Mouse (Mus musculus): ENCODE measurements at regions not wholly inside any gene's neighbourhood (a gene's known extent, or its start where the extent isn't known, plus 50 kb on each side); places are given as distances from the start of the nearest gene placed in this dataset.

DNA sequence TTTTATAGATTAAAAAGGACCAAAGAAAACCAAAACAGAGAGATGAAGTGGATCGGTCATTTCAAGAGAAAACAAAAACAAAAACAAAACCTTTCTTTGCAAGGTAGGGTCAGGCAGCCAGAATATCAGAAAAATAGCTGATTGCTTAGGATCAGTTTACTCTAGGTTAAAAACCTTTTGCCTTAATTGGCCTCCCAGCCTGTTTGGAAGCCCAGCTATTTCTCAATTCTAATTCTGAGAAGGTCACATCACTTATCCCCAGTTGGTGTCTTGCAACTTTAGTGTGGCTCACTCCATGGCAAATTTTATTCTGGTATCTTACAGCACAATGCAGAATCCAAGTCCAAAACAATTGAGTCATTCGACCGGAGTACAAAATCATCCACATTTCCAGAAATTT lies 70.0 kb downstream of the 1190002N15Rik start:
- 91% methylated on average over 3 of the region's 3 CpGs for WGBS (ENCODE audit: insufficient replicate concordance)

GRCm38 (mm10) chr9:94456085-94456531 lies 81.8 kb downstream of the 1190002N15Rik start:
- Histone ChIP-seq H3K4me2 (no peak overlapping the region), H3K4me3 (ENCODE audit: low read depth, low read length) (no peak overlapping the region), H3K4me1 (ENCODE audit: control insufficient read depth, insufficient read depth, low read length) (no peaks in the 10 kb centered on the region), H3K27me3 (ENCODE audit: control insufficient read depth, insufficient read depth, low read length) (no peaks in the 10 kb centered on the region), H3K9ac (ENCODE audit: low read depth, low read length) (no peak overlapping the region), H3K36me3 (ENCODE audit: control insufficient read depth, insufficient read depth, low read length) (no peaks in the 10 kb centered on the region), H3K27ac (ENCODE audit: low read depth, low read length) (no peak overlapping the region), H3K9me3 (replicated peaks; ENCODE audit: control insufficient read depth, low read length) (no peaks in the 10 kb centered on the region)
- WGBS (ENCODE audit: insufficient replicate concordance) = 67% methylated on average over 6 of the region's 6 CpGs
- ATAC-seq (replicated peaks; ENCODE audit: insufficient number of reproducible peaks, low FRiP score, low TSS enrichment) = no peak

More for the DNA sequence above, 70.0 kb downstream of the 1190002N15Rik start:
- no peaks in the 10 kb centered on the region for H3K9me3 ChIP-seq (replicated peaks; ENCODE audit: control insufficient read depth, low read length)
- no peak overlapping the region for H3K27ac ChIP-seq (ENCODE audit: low read depth, low read length)
- no peaks in the 10 kb centered on the region for H3K27me3 ChIP-seq (ENCODE audit: control insufficient read depth, insufficient read depth, low read length)
- no peak overlapping the region for H3K4me3 ChIP-seq (ENCODE audit: low read depth, low read length)
- no peaks in the 10 kb centered on the region for H3K4me1 ChIP-seq (ENCODE audit: control insufficient read depth, insufficient read depth, low read length)
- ATAC-seq (replicated peaks; ENCODE audit: insufficient number of reproducible peaks, low FRiP score, low TSS enrichment) = no peak
- no peak overlapping the region for H3K9ac ChIP-seq (ENCODE audit: low read depth, low read length)
- no peak overlapping the region for H3K4me2 ChIP-seq
- H3K36me3 ChIP-seq (ENCODE audit: control insufficient read depth, insufficient read depth, low read length) = no peaks in the 10 kb centered on the region

- 50% methylated on average over 7 of the region's 7 CpGs for WGBS (ENCODE audit: insufficient replicate concordance)
- Histone ChIP-seq H3K9me3 (replicated peaks; ENCODE audit: control insufficient read depth, low read length) (no peaks in the 10 kb centered on the region), H3K4me3 (ENCODE audit: low read depth, low read length) (no peak overlapping the region), H3K36me3 (ENCODE audit: control insufficient read depth, insufficient read depth, low read length) (no peaks in the 10 kb centered on the region), H3K4me2 (no peak overlapping the region), H3K4me1 (ENCODE audit: control insufficient read depth, insufficient read depth, low read length) (no peaks in the 10 kb centered on the region), H3K9ac (ENCODE audit: low read depth, low read length) (no peak overlapping the region), H3K27ac (ENCODE audit: low read depth, low read length) (no peak overlapping the region), H3K27me3 (ENCODE audit: control insufficient read depth, insufficient read depth, low read length) (no peaks in the 10 kb centered on the region)
- ATAC-seq (replicated peaks; ENCODE audit: insufficient number of reproducible peaks, low FRiP score, low TSS enrichment) = no peak
These were observed 82.4 kb downstream of the 1190002N15Rik start for GRCm38 (mm10) chr9:94455466-94455865.

- no peaks in the 10 kb centered on the region for H3K4me1 ChIP-seq (ENCODE audit: control insufficient read depth, insufficient read depth, low read length)
- no peak overlapping the region for H3K4me2 ChIP-seq
- ATAC-seq (replicated peaks; ENCODE audit: insufficient number of reproducible peaks, low FRiP score, low TSS enrichment) = no peak
- WGBS (ENCODE audit: insufficient replicate concordance) = 58% methylated on average over 8 of the region's 8 CpGs
- H3K27me3 ChIP-seq (ENCODE audit: control insufficient read depth, insufficient read depth, low read length) = no peaks in the 10 kb centered on the region
- H3K36me3 ChIP-seq (ENCODE audit: control insufficient read depth, insufficient read depth, low read length) = no peaks in the 10 kb centered on the region
- H3K9me3 ChIP-seq (replicated peaks; ENCODE audit: control insufficient read depth, low read length) = no peaks in the 10 kb centered on the region
- H3K4me3 ChIP-seq (ENCODE audit: low read depth, low read length) = no peak overlapping the region
- no peak overlapping the region for H3K9ac ChIP-seq (ENCODE audit: low read depth, low read length)
- no peak overlapping the region for H3K27ac ChIP-seq (ENCODE audit: low read depth, low read length)
These were observed 88.0 kb downstream of the 1190002N15Rik start for GRCm38 (mm10) chr9:94449911-94450310.

DNA sequence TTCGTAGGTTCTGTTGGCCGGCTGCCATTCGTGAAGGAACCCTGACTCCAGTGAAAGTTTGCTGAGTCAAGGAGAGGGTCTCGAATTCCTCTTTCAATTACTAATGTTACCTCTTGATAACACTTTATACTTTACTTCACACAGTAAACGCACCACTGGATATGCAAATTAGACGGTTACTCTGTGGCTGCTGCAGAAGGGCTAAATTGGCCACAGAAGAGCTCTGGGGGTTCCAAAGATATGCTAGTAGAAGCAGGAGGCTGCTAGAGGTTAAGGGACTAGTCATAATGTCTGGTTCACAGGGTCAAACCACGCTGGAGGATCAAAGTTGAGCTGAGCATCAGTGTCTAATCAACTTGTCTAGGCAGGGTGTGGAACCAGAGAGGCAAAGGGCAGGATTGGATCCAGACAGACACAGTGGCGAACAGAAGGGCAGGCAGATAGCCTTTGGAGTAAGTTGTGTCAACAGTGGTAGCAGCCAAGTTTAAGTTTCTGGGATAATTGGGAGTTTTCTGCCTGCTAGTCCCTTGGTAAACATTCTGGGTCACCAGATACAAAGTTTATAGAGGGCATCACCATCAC lies 91.6 kb downstream of the 1190002N15Rik start:
- no peak overlapping the region for H3K27ac ChIP-seq (ENCODE audit: low read depth, low read length)
- no peak for ATAC-seq (replicated peaks; ENCODE audit: insufficient number of reproducible peaks, low FRiP score, low TSS enrichment)
- no peak overlapping the region for H3K4me2 ChIP-seq
- no peaks in the 10 kb centered on the region for H3K4me1 ChIP-seq (ENCODE audit: control insufficient read depth, insufficient read depth, low read length)
- H3K36me3 ChIP-seq (ENCODE audit: control insufficient read depth, insufficient read depth, low read length) = no peaks in the 10 kb centered on the region
- no peak overlapping the region for H3K9ac ChIP-seq (ENCODE audit: low read depth, low read length)
- H3K9me3 ChIP-seq (replicated peaks; ENCODE audit: control insufficient read depth, low read length) = no peaks in the 10 kb centered on the region
- H3K27me3 ChIP-seq (ENCODE audit: control insufficient read depth, insufficient read depth, low read length) = no peaks in the 10 kb centered on the region
- WGBS (ENCODE audit: insufficient replicate concordance) = 69% methylated on average over 8 of the region's 8 CpGs
- no peak overlapping the region for H3K4me3 ChIP-seq (ENCODE audit: low read depth, low read length)

DNA sequence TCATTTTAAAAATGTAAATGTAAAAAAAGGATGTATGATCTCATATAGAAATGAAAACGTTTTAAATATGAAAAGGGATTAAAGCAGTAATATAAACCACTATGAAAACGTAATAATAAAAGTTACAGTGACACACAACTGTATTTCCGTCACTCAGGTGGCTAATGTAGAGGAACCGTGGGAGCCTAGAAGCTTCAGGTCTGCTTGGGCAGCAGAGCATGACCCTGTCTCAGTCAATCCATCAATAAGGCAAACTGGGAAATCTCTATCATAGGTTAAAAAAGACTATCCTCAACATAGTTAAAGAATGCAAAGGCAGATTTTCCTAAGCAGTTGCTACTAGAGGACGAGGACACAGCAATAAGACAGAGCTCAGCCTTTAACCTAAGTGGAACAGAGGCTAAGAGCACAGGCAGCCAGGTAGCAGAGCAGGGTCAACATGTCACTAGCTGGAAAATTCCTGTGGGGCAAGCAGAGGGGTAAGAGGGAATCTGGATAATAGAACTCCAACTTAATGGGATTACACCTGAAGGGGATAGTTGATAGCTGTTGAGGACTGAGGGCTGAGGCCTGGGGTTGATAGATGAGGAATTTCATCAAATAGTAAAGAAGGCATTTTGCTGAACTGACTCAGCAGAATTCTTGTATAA lies 93.6 kb downstream of the 1190002N15Rik start:
- no peak overlapping the region for H3K9ac ChIP-seq (ENCODE audit: low read depth, low read length)
- H3K9me3 ChIP-seq (replicated peaks; ENCODE audit: control insufficient read depth, low read length) = no peaks in the 10 kb centered on the region
- WGBS (ENCODE audit: insufficient replicate concordance) = 64% methylated on average over 5 of the region's 5 CpGs
- no peak for ATAC-seq (replicated peaks; ENCODE audit: insufficient number of reproducible peaks, low FRiP score, low TSS enrichment)
- no peaks in the 10 kb centered on the region for H3K4me1 ChIP-seq (ENCODE audit: control insufficient read depth, insufficient read depth, low read length)
- no peaks in the 10 kb centered on the region for H3K36me3 ChIP-seq (ENCODE audit: control insufficient read depth, insufficient read depth, low read length)
- no peaks in the 10 kb centered on the region for H3K27me3 ChIP-seq (ENCODE audit: control insufficient read depth, insufficient read depth, low read length)
- H3K4me2 ChIP-seq = no peak overlapping the region
- no peak overlapping the region for H3K27ac ChIP-seq (ENCODE audit: low read depth, low read length)
- H3K4me3 ChIP-seq (ENCODE audit: low read depth, low read length) = no peak overlapping the region

DNA sequence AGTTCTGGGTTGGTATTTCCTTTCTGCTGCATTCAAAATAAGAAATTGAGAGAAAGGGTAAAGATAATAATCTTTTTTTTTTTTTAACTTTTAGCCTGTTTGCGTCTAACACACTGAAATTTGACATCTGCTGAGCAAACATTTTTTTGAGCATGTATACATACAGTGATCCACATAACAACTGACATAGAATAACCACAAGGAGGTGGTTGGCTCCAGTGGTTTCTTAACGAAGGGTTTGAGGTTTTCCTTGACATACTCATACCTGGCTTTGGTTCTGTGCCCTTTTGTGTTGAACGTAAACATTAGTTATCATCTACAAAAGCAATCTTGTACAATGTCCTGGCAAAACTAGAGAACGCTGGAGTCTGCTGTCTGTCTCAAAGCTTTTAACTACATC lies 96.5 kb downstream of the 1190002N15Rik start:
- H3K27ac ChIP-seq (ENCODE audit: low read depth, low read length) = no peak overlapping the region
- H3K9me3 ChIP-seq (replicated peaks; ENCODE audit: control insufficient read depth, low read length) = no peaks in the 10 kb centered on the region
- H3K4me3 ChIP-seq (ENCODE audit: low read depth, low read length) = no peak overlapping the region
- no peaks in the 10 kb centered on the region for H3K36me3 ChIP-seq (ENCODE audit: control insufficient read depth, insufficient read depth, low read length)
- H3K9ac ChIP-seq (ENCODE audit: low read depth, low read length) = no peak overlapping the region
- 75% methylated on average over 4 of the region's 4 CpGs for WGBS (ENCODE audit: insufficient replicate concordance)
- H3K27me3 ChIP-seq (ENCODE audit: control insufficient read depth, insufficient read depth, low read length) = no peaks in the 10 kb centered on the region
- H3K4me2 ChIP-seq = no peak overlapping the region
- no peak for ATAC-seq (replicated peaks; ENCODE audit: insufficient number of reproducible peaks, low FRiP score, low TSS enrichment)
- H3K4me1 ChIP-seq (ENCODE audit: control insufficient read depth, insufficient read depth, low read length) = no peaks in the 10 kb centered on the region

GRCm38 (mm10) chr9:94433468-94433867 lies 104.4 kb downstream of the 1190002N15Rik start:
- H3K9me3 ChIP-seq (replicated peaks; ENCODE audit: control insufficient read depth, low read length) = no peaks in the 10 kb centered on the region
- H3K9ac ChIP-seq (ENCODE audit: low read depth, low read length) = no peak overlapping the region
- no peak for ATAC-seq (replicated peaks; ENCODE audit: insufficient number of reproducible peaks, low FRiP score, low TSS enrichment)
- no peak overlapping the region for H3K4me3 ChIP-seq (ENCODE audit: low read depth, low read length)
- H3K36me3 ChIP-seq (ENCODE audit: control insufficient read depth, insufficient read depth, low read length) = no peaks in the 10 kb centered on the region
- no peak overlapping the region for H3K4me2 ChIP-seq
- no peaks in the 10 kb centered on the region for H3K27me3 ChIP-seq (ENCODE audit: control insufficient read depth, insufficient read depth, low read length)
- H3K27ac ChIP-seq (ENCODE audit: low read depth, low read length) = no peak overlapping the region
- no peaks in the 10 kb centered on the region for H3K4me1 ChIP-seq (ENCODE audit: control insufficient read depth, insufficient read depth, low read length)

GRCm38 (mm10) chr9:94432144-94432747 lies 105.6 kb downstream of the 1190002N15Rik start:
- ATAC-seq (replicated peaks; ENCODE audit: insufficient number of reproducible peaks, low FRiP score, low TSS enrichment) = no peak
- H3K27me3 ChIP-seq (ENCODE audit: control insufficient read depth, insufficient read depth, low read length) = no peaks in the 10 kb centered on the region
- H3K27ac ChIP-seq (ENCODE audit: low read depth, low read length) = no peak overlapping the region
- H3K9me3 ChIP-seq (replicated peaks; ENCODE audit: control insufficient read depth, low read length) = no peaks in the 10 kb centered on the region
- H3K9ac ChIP-seq (ENCODE audit: low read depth, low read length) = no peak overlapping the region
- no peak overlapping the region for H3K4me2 ChIP-seq
- H3K36me3 ChIP-seq (ENCODE audit: control insufficient read depth, insufficient read depth, low read length) = no peaks in the 10 kb centered on the region
- 87% methylated on average over 3 of the region's 3 CpGs for WGBS (ENCODE audit: insufficient replicate concordance)
- H3K4me1 ChIP-seq (ENCODE audit: control insufficient read depth, insufficient read depth, low read length) = no peaks in the 10 kb centered on the region
- H3K4me3 ChIP-seq (ENCODE audit: low read depth, low read length) = no peak overlapping the region

Data from heart, embryonic 11.5 days (tissue).